Mouse (Mus musculus): ENCODE measurements at regions not wholly inside any gene's neighbourhood (a gene's known extent, or its start where the extent isn't known, plus 50 kb on each side); places are given as distances from the start of the nearest gene placed in this dataset.

- Histone ChIP-seq H3K4me1 (ENCODE audit: insufficient read depth, low read depth, low read length) (no peaks in the 10 kb centered on the region), H3K27ac (ENCODE audit: low read length) (no peak overlapping the region), H3K4me3 (ENCODE audit: low read depth, low read length) (no peak overlapping the region), H3K36me3 (ENCODE audit: insufficient read depth, low read length) (no peaks in the 10 kb centered on the region), H3K4me2 (replicated peaks; ENCODE audit: low read depth, low read length) (no peak overlapping the region), H3K27me3 (replicated peaks; ENCODE audit: insufficient read depth, low read length) (no peaks in the 10 kb centered on the region), H3K9ac (replicated peaks; ENCODE audit: low read depth) (no peak overlapping the region), H3K9me3 (ENCODE audit: low read length) (no peaks in the 10 kb centered on the region)
- no peak for DNase-seq (ENCODE audit: low spot score)
- no peak for ATAC-seq
- 57% methylated on average over 3 of the region's 3 CpGs for WGBS
- TF ChIP-seq CTCF (IDR thresholded peaks at IDR 0.05) = no peak
- TF ChIP-seq EP300 (IDR thresholded peaks at IDR 0.05) = no peak
Observed at GRCm38 (mm10) chr4:70705128-70705752, 170.4 kb upstream of the Megf9 start.

- no peak for ATAC-seq
- H3K9me3 ChIP-seq (ENCODE audit: low read length) = no peaks in the 10 kb centered on the region
- DNase-seq (ENCODE audit: low spot score) = no peak
- H3K4me2 ChIP-seq (replicated peaks; ENCODE audit: low read depth, low read length) = no peak overlapping the region
- H3K27me3 ChIP-seq (replicated peaks; ENCODE audit: insufficient read depth, low read length) = no peaks in the 10 kb centered on the region
- no peaks in the 10 kb centered on the region for H3K36me3 ChIP-seq (ENCODE audit: insufficient read depth, low read length)
- no peak overlapping the region for H3K27ac ChIP-seq (ENCODE audit: low read length)
- H3K4me1 ChIP-seq (ENCODE audit: insufficient read depth, low read depth, low read length) = no peaks in the 10 kb centered on the region
- TF ChIP-seq CTCF (IDR thresholded peaks at IDR 0.05) = no peak
- TF ChIP-seq EP300 (IDR thresholded peaks at IDR 0.05) = no peak
- H3K4me3 ChIP-seq (ENCODE audit: low read depth, low read length) = no peak overlapping the region
- H3K9ac ChIP-seq (replicated peaks; ENCODE audit: low read depth) = no peak overlapping the region
- 79% methylated on average over 1 of the region's 1 CpGs for WGBS
Observed at GRCm38 (mm10) chr4:70700894-70701293, 166.1 kb upstream of the Megf9 start.

DNA sequence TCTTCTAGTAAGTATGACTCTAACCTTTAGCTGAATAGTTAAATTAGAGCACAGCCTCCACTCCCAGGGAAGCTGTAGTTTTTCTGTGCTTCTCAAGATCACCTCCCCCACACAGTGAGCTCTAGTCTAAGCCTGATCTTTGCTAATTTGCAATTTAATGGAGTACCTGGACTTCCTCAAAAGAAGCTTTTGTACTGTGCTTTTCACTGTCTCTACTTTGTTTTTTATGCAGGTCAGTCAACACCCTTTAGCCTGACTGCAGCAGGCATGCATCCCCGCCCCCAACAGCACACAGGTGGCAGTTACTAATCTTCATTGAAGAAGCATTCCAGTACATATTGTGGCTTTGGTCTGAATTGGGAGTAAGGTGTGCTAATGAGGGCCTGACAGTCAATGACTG, 129.4 kb upstream of the Megf9 start:
- no peaks in the 10 kb centered on the region for H3K9me3 ChIP-seq (ENCODE audit: low read length)

GRCm38 (mm10) chr4:70621431-70621837, 86.6 kb upstream of the Megf9 start:
- no peaks in the 10 kb centered on the region for H3K9me3 ChIP-seq (ENCODE audit: low read length)
- peak; percentile 78 for ATAC-seq
- WGBS = 31% methylated on average over 2 of the region's 2 CpGs

More for the DNA sequence above, 129.4 kb upstream of the Megf9 start:
- no peak overlapping the region for H3K4me3 ChIP-seq (ENCODE audit: low read depth, low read length)
- no peak for DNase-seq (ENCODE audit: low spot score)
- no peak overlapping the region for H3K9ac ChIP-seq (replicated peaks; ENCODE audit: low read depth)
- H3K4me1 ChIP-seq (ENCODE audit: insufficient read depth, low read depth, low read length) = no peaks in the 10 kb centered on the region
- WGBS = 81% methylated on average over 1 of the region's 1 CpGs
- H3K4me2 ChIP-seq (replicated peaks; ENCODE audit: low read depth, low read length) = no peak overlapping the region
- H3K36me3 ChIP-seq (ENCODE audit: insufficient read depth, low read length) = no peaks in the 10 kb centered on the region
- H3K27ac ChIP-seq (ENCODE audit: low read length) = no peak overlapping the region
- ATAC-seq = no peak
- TF ChIP-seq CTCF (IDR thresholded peaks at IDR 0.05) = no peak
- TF ChIP-seq EP300 (IDR thresholded peaks at IDR 0.05) = no peak
- no peaks in the 10 kb centered on the region for H3K27me3 ChIP-seq (replicated peaks; ENCODE audit: insufficient read depth, low read length)

DNA sequence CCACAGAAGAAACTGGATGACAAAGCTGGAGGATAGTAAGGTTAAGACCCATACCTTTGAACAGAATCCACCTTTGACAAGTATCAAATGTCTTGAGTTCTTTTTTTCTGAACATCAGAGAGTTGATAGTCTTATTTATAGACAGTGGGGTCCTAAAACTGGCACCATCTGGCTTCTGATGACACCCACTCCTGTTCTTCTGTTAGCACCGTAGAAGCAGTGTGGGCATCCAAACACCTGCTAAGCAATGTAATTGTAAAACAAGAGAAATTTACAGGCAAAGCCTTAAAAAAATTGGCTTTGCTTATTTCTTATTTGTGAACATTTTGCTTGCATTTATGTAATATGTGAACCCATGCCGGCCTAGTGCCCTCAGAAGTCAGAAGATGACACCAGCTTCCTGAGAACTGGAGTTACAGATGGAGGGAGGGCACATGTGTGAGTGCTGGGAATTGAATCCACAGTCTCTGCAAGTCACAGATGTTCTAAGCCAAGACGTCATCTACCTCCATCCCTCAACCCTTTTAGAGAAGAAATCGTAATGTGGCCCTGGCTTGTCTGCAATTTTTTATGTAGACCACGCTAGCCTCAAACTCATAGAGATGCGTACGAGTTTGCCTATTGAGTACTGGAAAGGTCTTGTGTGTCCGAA, 85.0 kb upstream of the Megf9 start:
- Histone ChIP-seq H3K36me3 (ENCODE audit: insufficient read depth, low read length) (no peaks in the 10 kb centered on the region), H3K4me2 (replicated peaks; ENCODE audit: low read depth, low read length) (no peak overlapping the region)

More at GRCm38 (mm10) chr4:70621431-70621837, 86.6 kb upstream of the Megf9 start:
- H3K4me3 ChIP-seq (ENCODE audit: low read depth, low read length) = no peak overlapping the region
- H3K36me3 ChIP-seq (ENCODE audit: insufficient read depth, low read length) = no peaks in the 10 kb centered on the region
- H3K27ac ChIP-seq (ENCODE audit: low read length) = no peak overlapping the region
- DNase-seq (ENCODE audit: low spot score) = peak; percentile 82
- no peaks in the 10 kb centered on the region for H3K27me3 ChIP-seq (replicated peaks; ENCODE audit: insufficient read depth, low read length)
- H3K9ac ChIP-seq (replicated peaks; ENCODE audit: low read depth) = no peak overlapping the region
- TF ChIP-seq EP300 (IDR thresholded peaks at IDR 0.05) (0 out of 2 replicates have a peak, but pooled peaks have one; percentile 51), CTCF (IDR thresholded peaks at IDR 0.05) (peak; percentile 66)
- no peaks in the 10 kb centered on the region for H3K4me1 ChIP-seq (ENCODE audit: insufficient read depth, low read depth, low read length)
- no peak overlapping the region for H3K4me2 ChIP-seq (replicated peaks; ENCODE audit: low read depth, low read length)

GRCm38 (mm10) chr4:70615794-70616193, 81.0 kb upstream of the Megf9 start:
- ATAC-seq (peak; percentile 47), DNase-seq (ENCODE audit: low spot score) (peak; percentile 36)
- H3K27me3 ChIP-seq (replicated peaks; ENCODE audit: insufficient read depth, low read length) = no peaks in the 10 kb centered on the region
- H3K4me1 ChIP-seq (ENCODE audit: insufficient read depth, low read depth, low read length) = no peaks in the 10 kb centered on the region
- no peak overlapping the region for H3K4me2 ChIP-seq (replicated peaks; ENCODE audit: low read depth, low read length)
- H3K36me3 ChIP-seq (ENCODE audit: insufficient read depth, low read length) = no peaks in the 10 kb centered on the region
- no peaks in the 10 kb centered on the region for H3K9me3 ChIP-seq (ENCODE audit: low read length)
- H3K27ac ChIP-seq (ENCODE audit: low read length) = no peak overlapping the region
- H3K9ac ChIP-seq (replicated peaks; ENCODE audit: low read depth) = no peak overlapping the region
- TF ChIP-seq CTCF (IDR thresholded peaks at IDR 0.05) (no peak), EP300 (IDR thresholded peaks at IDR 0.05) (no peak)
- WGBS = 34% methylated on average over 4 of the region's 4 CpGs
- no peak overlapping the region for H3K4me3 ChIP-seq (ENCODE audit: low read depth, low read length)

More for the DNA sequence above, 85.0 kb upstream of the Megf9 start:
- Histone ChIP-seq H3K9me3 (ENCODE audit: low read length) (no peaks in the 10 kb centered on the region), H3K27me3 (replicated peaks; ENCODE audit: insufficient read depth, low read length) (no peaks in the 10 kb centered on the region), H3K9ac (replicated peaks; ENCODE audit: low read depth) (no peak overlapping the region), H3K27ac (ENCODE audit: low read length) (no peak overlapping the region), H3K4me3 (ENCODE audit: low read depth, low read length) (no peak overlapping the region), H3K4me1 (ENCODE audit: insufficient read depth, low read depth, low read length) (no peaks in the 10 kb centered on the region)
- ATAC-seq (no peak), DNase-seq (ENCODE audit: low spot score) (no peak)
- TF ChIP-seq CTCF (IDR thresholded peaks at IDR 0.05) (no peak), EP300 (IDR thresholded peaks at IDR 0.05) (no peak)
- WGBS = 84% methylated on average over 8 of the region's 8 CpGs

Measured in lung, postnatal 0 days (tissue).